Mouse (Mus musculus): ENCODE results near the gene Phldb3. TPM values are rescaled to one million over a fixed set of nuclear protein-coding genes. Genes with fewer than 3 reads are reported as not detected.

The Phldb3 gene
- total and polyA plus RNA-seq, 2 experiments from 2014 or later = 0.11 TPM; not detected in 1

- Histone ChIP-seq H3K4me2 (ENCODE audit: low read depth, low read length, poor library complexity, severe bottlenecking) (no peak overlapping the region), H3K9me3 (ENCODE audit: low read length) (no peaks in the 10 kb centered on the region), H3K27ac (ENCODE audit: low read depth, low read length) (no peak overlapping the region), H3K4me3 (ENCODE audit: low read depth, low read length) (no peak overlapping the region), H3K9ac (replicated peaks; ENCODE audit: low read length, poor library complexity, severe bottlenecking) (no peak overlapping the region), H3K4me1 (ENCODE audit: insufficient read depth, low read length) (no peaks in the 10 kb centered on the region), H3K27me3 (ENCODE audit: insufficient read depth, low read length) (no peaks in the 10 kb centered on the region), H3K36me3 (ENCODE audit: insufficient read depth, low read length) (no peaks in the 10 kb centered on the region)
- WGBS = 51% methylated on average over 13 of the region's 13 CpGs
- TF ChIP-seq CTCF (IDR thresholded peaks at IDR 0.05) = peak; percentile 29
- ATAC-seq (ENCODE audit: low FRiP score) = no peak
- DNase-seq (ENCODE audit: low spot score) = no peak
These were observed 9.3 kb downstream of the Phldb3 start for GRCm38 (mm10) chr7:24619671-24620397.

GRCm38 (mm10) chr7:24621193-24621592, 10.6 kb downstream of the Phldb3 start:
- H3K9me3 ChIP-seq (ENCODE audit: low read length) = no peaks in the 10 kb centered on the region
- no peak overlapping the region for H3K9ac ChIP-seq (replicated peaks; ENCODE audit: low read length, poor library complexity, severe bottlenecking)
- H3K4me2 ChIP-seq (ENCODE audit: low read depth, low read length, poor library complexity, severe bottlenecking) = no peak overlapping the region
- no peak for DNase-seq (ENCODE audit: low spot score)
- no peak overlapping the region for H3K27ac ChIP-seq (ENCODE audit: low read depth, low read length)
- 86% methylated on average over 3 of the region's 3 CpGs for WGBS
- no peaks in the 10 kb centered on the region for H3K36me3 ChIP-seq (ENCODE audit: insufficient read depth, low read length)
- no peaks in the 10 kb centered on the region for H3K27me3 ChIP-seq (ENCODE audit: insufficient read depth, low read length)
- no peak overlapping the region for H3K4me3 ChIP-seq (ENCODE audit: low read depth, low read length)
- H3K4me1 ChIP-seq (ENCODE audit: insufficient read depth, low read length) = no peaks in the 10 kb centered on the region
- no peak for ATAC-seq (ENCODE audit: low FRiP score)
- peak; percentile 42; the same call in 1 of the 2 replicates for TF ChIP-seq CTCF (IDR thresholded peaks at IDR 0.05)

DNA sequence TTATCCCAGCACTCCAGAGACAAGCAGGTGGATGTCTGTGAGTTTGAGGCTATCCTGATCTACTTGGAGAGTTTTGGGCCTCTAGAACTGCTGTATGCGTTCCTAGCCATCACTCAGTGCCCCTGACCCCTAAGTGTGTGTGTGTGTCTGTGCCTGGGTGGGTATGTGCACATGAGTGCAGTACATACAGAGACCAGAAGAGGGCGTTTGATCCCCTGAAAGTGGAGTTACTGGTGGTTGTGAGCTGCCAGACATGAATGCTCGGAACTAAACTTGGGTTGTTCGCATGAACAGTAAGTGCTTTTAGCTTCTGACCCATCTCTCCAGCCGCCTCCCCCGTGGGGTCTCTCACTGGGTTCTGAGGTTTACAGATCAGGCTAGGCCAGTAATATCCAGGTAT, 12.4 kb downstream of the Phldb3 start:
- Histone ChIP-seq H3K9ac (replicated peaks; ENCODE audit: low read length, poor library complexity, severe bottlenecking) (no peak overlapping the region), H3K27me3 (ENCODE audit: insufficient read depth, low read length) (no peaks in the 10 kb centered on the region), H3K36me3 (ENCODE audit: insufficient read depth, low read length) (no peaks in the 10 kb centered on the region), H3K4me2 (ENCODE audit: low read depth, low read length, poor library complexity, severe bottlenecking) (no peak overlapping the region), H3K9me3 (ENCODE audit: low read length) (no peaks in the 10 kb centered on the region), H3K27ac (ENCODE audit: low read depth, low read length) (no peak overlapping the region), H3K4me1 (ENCODE audit: insufficient read depth, low read length) (no peaks in the 10 kb centered on the region), H3K4me3 (ENCODE audit: low read depth, low read length) (no peak overlapping the region)
- WGBS = 81% methylated on average over 6 of the region's 6 CpGs
- no peak for ATAC-seq (ENCODE audit: low FRiP score)
- no peak for DNase-seq (ENCODE audit: low spot score)
- TF ChIP-seq CTCF (IDR thresholded peaks at IDR 0.05) = no peak

DNA sequence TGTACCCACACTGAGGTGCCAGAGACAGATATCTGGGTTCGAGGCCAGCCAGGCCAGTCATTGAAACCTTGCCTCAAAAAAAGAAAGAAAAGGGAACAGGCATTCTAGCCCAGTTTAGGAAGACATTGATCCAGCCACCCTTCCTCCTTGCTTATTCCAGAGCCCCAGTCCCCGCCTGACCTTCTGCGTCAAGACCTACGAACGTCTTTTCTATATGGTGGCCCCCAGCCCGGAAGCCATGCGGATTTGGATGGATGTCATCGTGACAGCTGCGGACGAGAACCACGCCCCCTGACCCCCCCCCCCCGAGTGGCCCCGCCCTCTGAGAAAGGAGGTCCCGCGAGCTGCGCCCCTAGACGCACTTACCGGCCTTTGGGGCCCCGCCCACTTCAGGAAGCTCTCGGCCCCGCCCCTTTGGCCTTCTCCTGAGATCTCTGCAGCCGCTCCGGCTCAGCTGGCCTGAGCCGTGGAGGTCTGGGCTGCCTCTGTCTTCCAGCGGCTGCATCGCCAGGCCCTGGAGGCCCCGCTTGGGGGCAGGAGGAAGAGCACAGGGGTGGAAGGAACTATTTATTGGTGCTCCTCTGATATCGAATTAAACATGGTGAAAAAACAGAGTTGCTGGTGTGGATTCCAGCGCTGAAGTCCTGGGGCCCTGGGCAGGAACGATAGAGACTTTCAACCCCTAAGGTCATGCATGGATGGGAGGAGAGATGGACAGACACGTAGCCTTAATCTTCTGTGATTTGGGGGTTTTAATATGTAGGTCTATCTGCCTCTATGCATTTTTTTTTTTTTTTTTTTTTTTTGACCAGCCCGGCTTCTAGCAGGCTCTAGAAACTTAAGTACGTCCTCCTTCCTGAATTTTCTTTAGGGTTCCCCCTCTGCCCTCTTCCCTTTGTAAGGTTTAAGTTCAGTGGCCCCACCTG, 18.4 kb downstream of the Phldb3 start:
- DNase-seq (ENCODE audit: low spot score) (peak; percentile 76), ATAC-seq (ENCODE audit: low FRiP score) (peak; percentile 57; the same call in 1 of the 2 replicates)
- peak overlapping the region; percentile 50 for H3K9ac ChIP-seq (replicated peaks; ENCODE audit: low read length, poor library complexity, severe bottlenecking)
- 9% methylated on average over 32 of the region's 33 CpGs for WGBS
- H3K4me2 ChIP-seq (ENCODE audit: low read depth, low read length, poor library complexity, severe bottlenecking) = peak overlapping the region; percentile 52
- no peaks in the 10 kb centered on the region for H3K4me1 ChIP-seq (ENCODE audit: insufficient read depth, low read length)
- no peak for TF ChIP-seq CTCF (IDR thresholded peaks at IDR 0.05)
- H3K4me3 ChIP-seq (ENCODE audit: low read depth, low read length) = peak overlapping the region; percentile 23
- H3K9me3 ChIP-seq (ENCODE audit: low read length) = no peaks in the 10 kb centered on the region
- H3K27ac ChIP-seq (ENCODE audit: low read depth, low read length) = no peak overlapping the region
- no peaks in the 10 kb centered on the region for H3K36me3 ChIP-seq (ENCODE audit: insufficient read depth, low read length)
- H3K27me3 ChIP-seq (ENCODE audit: insufficient read depth, low read length) = no peaks in the 10 kb centered on the region

DNA sequence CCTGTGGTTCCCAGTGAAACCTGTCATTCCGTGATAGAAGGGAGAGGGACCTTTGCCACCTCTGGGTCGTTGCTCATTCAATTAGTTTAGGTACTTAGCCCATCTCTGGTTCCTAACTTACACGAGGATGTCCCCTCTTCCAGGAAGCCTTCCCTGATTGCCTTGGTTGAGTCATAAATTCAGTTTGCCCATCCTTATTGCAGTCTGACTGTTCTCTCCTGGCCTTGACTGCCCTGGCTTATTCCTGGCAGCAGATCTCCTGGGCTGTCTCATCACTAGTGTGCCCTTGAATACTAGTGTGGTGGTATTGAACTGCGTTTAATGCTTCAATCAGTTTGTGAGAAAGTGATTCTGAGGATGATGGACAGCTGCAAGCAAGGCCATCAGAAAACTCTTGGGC, 19.1 kb downstream of the Phldb3 start:
- WGBS = 77% methylated on average over 4 of the region's 4 CpGs
- no peak for DNase-seq (ENCODE audit: low spot score)
- no peak for ATAC-seq (ENCODE audit: low FRiP score)
- Histone ChIP-seq H3K27me3 (ENCODE audit: insufficient read depth, low read length) (no peaks in the 10 kb centered on the region), H3K27ac (ENCODE audit: low read depth, low read length) (no peak overlapping the region), H3K9ac (replicated peaks; ENCODE audit: low read length, poor library complexity, severe bottlenecking) (no peak overlapping the region), H3K4me3 (ENCODE audit: low read depth, low read length) (no peak overlapping the region), H3K36me3 (ENCODE audit: insufficient read depth, low read length) (no peaks in the 10 kb centered on the region), H3K4me2 (ENCODE audit: low read depth, low read length, poor library complexity, severe bottlenecking) (no peak overlapping the region), H3K4me1 (ENCODE audit: insufficient read depth, low read length) (no peaks in the 10 kb centered on the region), H3K9me3 (ENCODE audit: low read length) (no peaks in the 10 kb centered on the region)
- TF ChIP-seq CTCF (IDR thresholded peaks at IDR 0.05) = no peak
